Mouse (Mus musculus) c-Kit-positive CD71-positive TER-119-negative erythroid progenitor cells, embryonic 14.5 days (primary cell): ENCODE data around the gene Rsph9.

Experiments used
- DNase-seq: peaks from one replicate; pipeline ENCODE4 v3.0.0-alpha.2; 2013; ENCODE audit warnings: low read depth

Rsph9 gene

DNA sequence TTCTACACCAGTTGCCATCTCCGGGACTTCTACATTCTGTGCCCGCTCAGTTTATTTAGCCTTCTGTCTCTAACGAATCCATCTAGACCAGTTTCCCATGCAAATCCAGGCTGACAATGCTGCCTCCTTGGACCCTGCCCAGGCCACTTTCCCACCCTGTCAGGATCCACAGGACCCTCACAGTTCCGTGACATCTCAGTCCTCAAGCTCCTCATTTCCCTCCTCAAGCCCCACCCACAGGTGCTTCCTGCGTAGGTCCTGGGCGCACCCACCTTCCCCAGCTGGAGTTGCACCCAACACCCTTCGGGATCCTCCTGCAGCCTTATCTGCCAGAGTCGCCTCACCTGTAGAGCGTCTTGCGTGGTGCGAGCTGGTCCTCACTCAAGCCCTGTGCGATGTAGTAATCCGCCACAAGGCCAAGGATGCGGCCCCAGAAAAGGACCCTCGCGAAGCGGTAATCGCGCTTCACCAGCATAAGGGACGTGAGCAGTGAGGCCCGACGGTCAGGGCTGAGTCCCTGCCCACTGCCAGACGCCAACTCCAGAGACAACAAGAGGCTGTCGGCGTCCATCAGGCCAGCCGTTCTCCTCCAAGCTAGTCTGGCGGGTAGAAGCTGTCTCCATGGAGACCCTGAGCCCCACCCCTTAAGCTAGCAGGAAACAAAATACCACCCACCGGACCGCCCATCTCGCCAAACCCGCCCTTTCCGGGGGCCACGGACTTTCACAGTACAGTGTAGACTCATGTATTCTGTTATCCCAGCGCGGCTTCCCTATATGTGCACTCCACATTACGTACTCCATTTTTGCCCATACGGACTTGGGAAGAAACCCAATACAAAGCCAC lies at the start of gene Rsph9:
TSS of gene Rsph9 (minus strand) at position 639 of the 846 bp plus-strand sequence.
- DNase-seq: peak; percentile 78

DNA sequence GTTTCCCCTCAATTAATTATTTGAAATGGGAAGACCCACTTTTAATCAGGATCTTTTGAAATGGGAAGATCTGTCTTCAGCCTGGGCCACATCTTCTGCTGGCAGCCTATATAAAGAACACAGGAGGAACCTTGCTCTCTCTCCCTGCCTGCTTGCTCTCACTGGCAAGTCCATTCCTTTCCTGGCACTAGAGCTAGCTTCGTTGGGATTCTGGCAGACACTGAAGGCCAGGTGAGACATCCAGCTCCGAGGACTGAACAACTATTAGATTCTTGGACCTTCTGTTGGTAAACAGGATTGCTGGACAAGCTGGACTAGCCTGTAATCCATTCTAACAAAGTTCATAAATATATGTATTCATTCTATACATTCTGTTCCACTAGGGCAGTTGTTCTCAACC lies 44.8 kb upstream of the Rsph9 start:
- DNase-seq: no peak

DNA sequence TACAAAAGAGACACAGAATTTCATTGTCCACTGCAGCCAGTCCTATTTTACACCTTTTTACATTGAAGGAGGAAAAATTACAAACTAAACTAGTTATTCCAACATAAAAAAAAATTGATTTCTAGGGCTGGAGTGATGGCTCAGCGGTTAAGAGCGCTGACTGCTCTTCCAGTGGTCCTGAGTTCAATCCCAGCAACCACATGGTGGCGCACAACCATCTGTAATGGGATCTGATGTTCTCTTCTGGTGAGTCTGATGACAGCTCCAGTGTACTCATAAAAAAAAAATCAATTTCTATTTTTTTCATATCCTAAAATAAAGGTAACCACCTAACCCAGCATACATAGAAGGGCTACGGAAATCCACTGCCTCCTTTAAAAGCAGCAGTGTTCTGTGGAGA lies 38.3 kb upstream of the Rsph9 start:
- DNase-seq: no peak

DNA sequence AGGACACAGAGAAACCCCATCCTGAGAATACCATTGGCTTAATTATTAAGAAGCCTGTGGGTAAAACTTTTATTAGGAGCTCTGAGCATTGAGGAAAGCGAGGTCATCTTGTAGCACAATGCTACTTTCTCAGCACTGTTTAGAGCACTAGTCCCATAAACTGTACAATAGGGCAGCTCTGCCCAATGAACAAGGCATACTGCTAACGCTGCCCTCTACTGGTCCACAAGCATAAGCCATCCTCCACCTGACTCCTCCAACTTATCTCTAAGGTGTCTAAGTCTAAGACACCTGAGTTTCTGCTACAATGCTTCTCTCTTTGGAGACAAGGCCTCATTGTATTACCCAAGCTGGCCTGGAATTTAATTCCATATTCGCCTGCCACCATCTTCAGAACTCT lies 26.5 kb upstream of the Rsph9 start:
- DNase-seq: no peak

DNA sequence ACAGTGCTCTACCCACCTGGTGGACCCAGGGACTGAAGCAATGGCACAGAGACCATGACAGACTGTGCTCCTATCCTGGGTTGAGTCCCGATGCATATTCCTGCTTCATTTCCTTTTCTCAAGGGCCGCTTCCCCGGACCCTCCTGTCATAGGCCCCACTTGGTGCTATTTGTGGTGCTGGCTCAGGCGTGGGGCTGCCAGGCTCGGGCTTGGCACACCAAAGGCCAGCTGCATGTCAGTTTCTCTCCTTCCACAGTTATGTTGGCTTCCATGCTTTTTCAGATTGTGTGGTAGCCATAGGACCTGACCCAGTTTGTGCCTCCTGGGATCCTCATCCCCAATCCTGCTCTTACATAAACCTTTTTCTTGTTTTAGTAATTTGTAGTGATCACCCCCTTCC lies 24.8 kb upstream of the Rsph9 start:
- no peak for DNase-seq

DNA sequence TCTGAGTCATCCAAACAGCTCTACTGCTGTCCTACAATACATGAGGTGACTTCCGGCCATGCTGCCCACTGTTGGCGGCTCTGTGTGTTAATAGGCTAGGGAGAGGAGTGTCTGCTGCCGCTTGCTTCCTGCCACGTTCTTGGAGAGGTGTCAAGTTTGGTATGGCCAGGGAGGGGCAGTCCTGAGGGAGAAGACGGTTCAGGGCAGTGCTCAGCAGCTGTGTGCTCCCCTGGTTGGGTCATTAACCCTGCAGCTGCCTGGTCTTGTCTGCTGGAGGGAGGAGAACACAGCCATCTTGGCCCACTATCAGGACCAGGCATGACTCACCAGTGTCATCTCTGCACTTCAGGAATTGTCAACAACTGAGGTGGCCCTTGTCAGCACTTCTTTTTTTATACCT lies 24.3 kb upstream of the Rsph9 start:
- no peak for DNase-seq

DNA sequence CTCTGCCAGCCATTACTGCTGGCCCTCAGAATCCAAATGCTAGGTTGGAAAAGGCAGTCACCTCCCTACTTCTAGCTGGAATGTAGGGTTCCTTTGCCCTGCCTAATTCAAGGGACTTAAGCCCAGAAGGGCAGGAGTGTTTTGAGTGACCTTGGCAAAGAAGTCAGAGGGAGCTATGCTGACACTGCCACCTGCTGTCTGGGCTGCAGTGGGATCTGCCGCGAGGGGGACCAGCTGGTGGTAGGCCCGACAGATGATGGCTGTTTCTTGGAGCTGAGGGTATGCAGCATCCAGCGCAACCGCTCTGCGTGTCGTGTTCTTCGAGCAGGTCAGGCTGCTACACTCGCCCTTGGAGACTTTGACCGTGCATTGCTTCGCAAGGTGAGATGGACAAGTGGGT lies 23.0 kb upstream of the Rsph9 start:
- DNase-seq: no peak

DNA sequence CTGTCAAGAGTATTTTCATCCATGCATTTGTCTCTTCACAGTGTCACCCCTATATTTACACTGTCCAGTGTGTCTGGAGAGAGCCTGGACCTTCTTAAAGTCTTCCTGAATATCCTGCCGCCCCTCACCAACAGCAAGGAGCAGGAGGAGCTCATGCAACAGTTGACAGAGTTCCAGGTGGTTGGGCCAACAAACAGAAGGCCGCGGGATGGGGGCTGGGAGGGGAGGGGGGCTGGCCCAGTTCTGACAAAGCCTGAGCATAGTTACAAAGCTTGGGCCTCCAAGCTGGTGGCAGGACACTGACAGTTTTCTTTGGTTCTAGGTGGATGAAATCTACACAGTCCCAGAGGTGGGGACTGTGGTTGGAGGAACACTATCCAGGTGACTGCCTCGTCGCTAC lies 22.3 kb upstream of the Rsph9 start:
- DNase-seq: no peak

DNA sequence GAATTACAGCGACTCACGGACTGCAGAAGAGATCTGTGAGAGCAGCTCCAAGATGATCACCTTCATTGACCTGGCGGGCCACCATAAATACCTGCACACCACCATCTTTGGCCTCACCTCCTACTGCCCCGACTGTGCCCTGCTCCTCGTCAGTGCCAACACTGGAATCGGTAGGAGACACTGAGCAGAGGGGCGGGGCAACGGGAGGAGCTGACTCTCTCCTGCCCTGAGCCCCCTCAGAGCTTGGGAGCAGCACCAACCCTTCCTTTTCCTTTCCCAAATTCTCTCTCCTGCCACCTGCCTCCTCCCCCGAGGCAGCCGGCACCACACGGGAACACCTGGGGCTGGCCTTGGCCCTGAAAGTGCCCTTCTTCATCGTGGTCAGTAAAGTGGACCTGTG lies 21.4 kb upstream of the Rsph9 start:
- DNase-seq: no peak

DNA sequence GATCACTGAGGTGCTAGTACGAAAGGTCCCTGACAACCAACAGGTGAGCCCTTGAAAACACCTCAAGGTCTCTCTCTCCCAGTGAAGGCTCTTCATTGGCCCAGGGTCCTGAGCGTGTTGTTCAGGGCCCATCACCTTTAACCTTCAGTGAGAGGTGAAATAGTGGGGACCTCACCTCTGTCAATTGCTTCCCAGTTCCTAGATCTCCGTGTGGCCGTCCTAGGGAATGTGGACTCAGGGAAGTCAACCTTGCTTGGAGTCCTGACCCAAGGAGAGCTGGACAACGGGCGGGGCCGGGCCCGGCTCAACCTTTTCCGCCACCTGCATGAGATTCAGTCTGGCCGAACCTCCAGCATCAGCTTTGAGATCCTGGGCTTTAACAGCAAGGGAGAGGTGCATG lies 20.8 kb upstream of the Rsph9 start:
- no peak for DNase-seq

DNA sequence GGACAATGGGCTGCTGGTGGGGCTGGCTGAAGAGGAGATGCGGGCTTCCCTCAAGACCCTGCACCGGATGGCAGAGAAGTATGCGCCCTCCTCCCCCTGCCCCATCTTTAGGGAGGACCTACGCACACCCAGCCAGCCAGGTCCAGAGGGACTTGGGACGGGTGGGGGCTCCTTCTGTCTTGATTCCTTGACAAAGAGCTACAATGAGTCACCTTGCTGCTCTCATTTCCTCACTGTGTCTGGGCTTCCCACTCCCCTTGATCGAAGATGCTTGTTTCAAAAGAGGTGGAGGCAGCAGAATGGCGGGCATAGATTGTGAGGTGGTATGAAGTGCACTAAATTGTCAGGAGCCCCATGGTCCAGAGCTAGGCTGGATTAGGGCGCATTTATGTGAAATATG lies 20.3 kb upstream of the Rsph9 start:
- DNase-seq: no peak

DNA sequence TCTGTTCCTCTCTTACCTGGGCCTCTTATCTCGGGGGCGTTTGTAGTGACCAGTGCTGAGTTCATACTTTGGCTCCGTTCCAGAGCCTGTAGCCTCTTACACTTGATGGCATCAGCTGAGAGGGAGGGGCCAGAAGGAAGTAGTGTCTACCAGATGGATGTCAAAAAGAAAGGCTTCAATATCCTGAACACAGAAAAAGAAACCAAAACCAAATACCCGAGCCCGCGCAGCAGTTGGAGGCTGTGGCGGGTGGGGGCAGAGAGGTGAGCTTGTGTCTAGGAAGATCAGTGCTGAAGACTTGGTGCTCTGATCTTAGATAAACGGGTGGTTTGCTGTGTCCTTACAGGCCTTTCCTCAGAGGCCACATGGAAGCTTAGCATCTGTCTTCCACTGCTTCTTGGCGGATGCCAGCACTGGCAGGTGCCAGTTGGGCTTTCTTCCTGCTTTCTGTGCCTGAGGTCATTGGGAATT lies 19.0 kb upstream of the Rsph9 start:
- DNase-seq: no peak

DNA sequence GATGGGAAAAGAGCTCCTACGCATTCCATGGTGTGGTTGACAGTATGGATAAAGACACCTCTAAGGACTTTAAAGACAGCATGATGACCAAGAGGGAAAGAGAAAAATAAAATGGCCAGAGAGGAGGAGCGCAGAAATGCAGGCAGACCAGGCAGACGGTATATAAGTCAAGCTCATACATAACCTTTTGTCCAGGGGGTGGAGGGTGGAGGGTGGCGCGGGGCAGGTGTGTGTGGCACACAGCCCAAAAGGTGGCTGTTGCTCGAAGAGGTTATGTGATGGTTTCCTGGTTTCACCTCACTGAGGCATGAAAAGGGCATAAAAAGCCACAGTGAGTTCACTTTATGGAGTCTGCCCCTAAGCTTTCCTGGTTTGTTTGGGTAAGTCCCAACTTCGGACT lies 18.5 kb upstream of the Rsph9 start:
- DNase-seq: no peak

DNA sequence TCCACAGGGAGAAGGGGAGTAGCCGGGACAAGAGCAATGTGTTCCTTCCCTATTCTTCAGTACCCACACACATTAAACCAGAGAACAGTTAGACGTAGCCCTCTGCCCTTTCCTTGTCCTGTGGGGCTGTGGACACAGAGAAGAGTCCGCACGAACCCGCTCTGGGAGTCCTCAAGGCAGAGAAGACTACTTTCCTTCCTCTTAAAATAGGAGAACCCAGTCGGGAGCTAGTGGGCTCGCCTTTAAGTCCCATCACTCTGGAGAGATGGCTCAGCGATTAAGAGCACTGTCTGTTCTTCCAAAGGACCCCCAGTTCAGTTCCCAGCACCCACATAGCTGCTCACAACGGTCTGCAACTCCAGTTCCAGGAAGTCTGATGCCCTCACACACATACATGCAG lies 17.7 kb upstream of the Rsph9 start:
- DNase-seq: no peak

DNA sequence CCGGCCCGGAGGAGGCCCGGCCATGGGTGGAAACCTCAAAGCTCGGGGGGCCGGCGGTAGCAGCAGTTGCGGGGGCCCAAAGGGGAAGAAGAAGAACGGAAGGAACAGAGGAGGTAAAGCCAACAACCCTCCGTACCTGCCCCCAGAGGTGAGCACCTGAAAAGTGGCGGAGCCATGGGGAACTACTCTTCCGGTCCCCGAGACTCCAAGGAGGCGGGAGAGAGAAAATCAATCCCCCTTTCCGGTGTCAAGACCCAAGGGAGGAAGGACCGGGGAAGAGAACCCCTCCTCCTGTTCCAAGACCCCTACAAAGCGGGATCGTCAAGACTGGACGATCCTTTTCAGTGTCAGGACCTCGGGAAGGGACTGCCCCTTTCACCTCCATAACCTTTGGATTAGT lies 17.2 kb upstream of the Rsph9 start:
- DNase-seq: no peak

DNA sequence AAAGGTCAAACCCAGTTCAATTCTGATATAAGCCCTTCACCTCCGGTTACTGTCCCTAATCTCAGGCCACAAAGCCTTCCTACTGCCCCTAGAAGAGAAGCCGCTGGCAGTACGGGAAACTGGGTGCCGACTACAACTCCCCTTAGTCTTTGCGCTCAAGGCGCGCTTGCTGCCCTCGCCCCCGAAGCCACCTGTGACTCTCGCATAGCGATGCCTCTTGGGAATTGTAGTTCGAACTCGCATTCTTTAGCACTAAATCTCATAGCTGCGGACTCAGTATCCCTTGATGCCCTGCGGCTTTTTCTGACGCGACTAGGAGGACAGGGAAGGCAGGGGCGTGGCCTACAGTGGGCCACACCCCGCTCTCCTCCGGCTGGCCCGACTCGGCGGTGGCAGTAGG lies 16.7 kb upstream of the Rsph9 start, which contains the start of gene Gtpbp2:
TSS of gene Gtpbp2 (plus strand) at position 347 of the 400 bp plus-strand sequence.
- DNase-seq: peak; percentile 98

DNA sequence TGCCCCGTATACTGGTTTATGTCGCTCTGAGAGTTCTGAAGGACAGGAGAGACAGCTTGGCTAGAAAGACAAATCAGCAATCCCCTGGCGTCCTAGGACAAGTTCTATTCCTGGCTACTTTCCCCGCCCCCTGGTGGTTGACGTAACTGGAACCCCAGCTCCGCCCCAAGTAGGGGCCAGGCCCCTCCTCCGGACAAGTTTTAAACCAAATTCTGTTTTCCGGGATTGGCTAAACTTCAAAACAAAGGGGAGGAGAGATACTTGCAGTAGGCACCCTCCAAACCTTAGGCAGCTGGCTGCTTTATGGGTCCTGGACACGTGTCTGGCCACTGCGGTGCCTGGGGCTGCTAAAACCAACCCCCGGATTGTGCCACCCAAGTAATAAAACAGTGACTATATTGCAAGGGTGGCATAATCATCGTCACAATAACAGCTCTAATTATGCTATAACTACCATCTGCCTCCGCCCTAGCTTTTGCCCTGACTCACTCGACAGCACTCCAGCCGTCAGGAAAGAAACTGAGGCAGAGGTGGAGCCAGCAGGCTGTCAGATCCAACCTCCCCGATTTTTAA lies 16.2 kb upstream of the Rsph9 start:
- DNase-seq: peak; percentile 94

DNA sequence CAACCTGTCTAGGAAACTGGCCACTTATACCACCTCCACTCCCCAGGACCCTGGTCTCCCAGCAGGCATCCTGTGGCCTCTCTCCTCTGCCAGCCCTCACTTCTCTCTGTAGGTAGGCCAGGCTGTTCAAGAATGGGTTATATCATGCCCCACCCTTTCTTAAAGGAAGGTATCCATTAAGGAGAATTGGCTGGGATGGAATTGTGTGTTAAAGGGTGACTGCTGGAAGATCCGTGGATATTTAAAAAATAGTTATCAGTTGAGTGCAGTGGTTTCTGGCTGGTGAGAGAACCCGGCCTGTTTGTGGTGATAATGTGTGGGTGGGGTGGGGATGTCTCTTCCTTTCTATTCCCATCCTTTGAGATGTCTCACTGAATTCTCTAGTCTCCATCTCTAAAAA lies 15.2 kb upstream of the Rsph9 start:
- peak; percentile 61 for DNase-seq

DNA sequence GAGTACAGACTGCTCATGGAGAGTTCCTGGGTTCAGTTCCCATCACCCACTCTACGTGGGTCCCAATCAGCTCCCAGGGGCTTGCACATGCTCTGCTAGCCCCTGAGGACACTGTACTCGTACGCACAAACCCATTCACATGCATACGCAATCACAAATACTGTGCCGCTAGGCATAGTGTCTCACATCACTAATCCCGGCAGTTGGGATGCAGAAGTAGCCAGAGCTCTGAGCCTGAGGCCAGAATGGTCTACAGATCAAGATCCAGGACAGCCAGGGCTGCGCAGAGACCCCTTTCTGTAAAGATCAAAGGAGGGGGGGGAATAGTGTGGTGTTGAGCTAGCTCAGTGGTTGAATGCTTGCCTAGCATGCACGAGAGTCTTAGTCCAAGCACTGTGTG lies 13.1 kb upstream of the Rsph9 start:
- no peak for DNase-seq

DNA sequence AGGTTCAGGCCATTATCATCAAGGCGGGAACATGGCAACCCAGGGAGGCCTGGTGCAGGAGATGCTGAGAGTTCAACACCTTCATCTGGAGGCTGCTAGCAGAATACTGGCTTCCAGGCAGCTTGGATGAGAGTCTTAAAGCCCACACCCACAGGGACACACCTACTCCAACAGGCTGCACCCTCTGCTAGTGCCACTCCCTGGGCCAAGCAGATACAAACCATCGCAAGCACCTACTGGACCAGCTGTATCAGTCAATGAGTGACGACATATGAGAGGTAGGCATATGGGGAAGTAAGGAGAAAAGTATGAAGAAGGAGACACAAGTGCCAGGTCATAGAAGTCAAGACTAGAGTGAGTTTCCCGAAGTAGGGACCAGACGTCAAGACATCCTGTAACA lies 12.7 kb upstream of the Rsph9 start:
- no peak for DNase-seq

DNA sequence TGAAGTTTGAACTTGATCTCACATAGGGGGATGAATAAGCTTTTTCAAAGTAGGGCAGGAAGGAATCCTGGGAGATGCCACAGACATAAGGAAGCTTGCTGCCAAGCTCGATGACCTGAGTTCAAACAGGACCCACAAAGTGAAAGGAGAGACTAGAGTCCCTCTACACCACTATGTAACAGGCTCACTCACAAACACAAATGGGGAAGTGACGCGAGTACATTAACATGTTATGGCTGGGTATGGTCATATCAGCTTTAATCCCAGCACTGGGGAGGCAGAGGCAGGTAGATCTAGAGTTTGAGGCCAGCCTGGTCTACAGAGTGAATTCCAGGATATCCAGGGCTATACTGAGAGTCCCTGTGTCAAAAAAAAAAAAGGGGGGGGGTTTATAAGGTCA lies 10.3 kb upstream of the Rsph9 start:
- DNase-seq: no peak

DNA sequence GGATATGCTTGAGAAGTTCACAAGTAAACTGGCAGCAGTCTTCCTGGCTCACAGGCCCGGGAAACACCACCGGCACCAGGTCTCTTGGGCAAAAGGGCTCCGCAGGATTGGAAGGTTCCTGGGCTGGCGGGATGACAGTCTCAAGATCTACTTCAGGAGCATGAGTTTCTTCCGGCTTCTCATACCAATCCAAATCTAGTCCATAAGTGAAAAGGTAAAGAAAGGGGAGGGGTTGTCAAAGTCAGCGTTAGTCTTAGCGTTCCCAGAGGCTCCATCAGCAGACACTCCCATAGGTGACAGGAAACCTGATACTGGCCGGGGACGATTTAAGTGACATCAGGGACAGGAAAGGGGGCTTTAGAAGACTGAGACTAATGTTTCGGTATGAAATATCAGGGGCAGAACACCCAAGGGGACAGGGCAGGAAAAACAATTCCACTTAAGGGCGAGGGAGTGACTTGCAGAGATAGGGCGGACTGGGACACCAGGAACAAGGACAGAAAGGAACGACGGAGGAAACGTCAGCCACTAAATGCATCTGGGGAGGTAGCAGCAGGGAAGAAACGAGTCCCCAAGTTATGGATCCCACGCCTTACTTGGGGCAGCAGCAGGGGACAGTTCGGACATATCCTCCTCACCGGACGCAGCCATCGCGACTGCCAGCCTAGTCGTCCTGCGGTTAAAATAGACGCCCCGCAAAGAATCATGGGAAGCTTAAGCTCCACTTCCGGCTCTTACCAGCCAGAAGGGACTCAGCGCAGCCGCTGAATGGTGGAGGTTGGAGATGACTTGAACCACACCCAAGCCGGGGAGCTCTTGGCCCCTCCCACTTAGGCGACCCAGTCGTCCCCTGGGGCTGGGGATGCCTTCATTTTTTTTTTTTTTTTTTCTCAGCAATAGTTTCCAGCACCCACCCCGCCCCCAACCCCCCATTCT lies 9.1 kb upstream of the Rsph9 start, which contains the start of gene Mad2l1bp:
TSS of gene Mad2l1bp (minus strand) at position 707 of the 936 bp plus-strand sequence.
- DNase-seq: peak; percentile 88

DNA sequence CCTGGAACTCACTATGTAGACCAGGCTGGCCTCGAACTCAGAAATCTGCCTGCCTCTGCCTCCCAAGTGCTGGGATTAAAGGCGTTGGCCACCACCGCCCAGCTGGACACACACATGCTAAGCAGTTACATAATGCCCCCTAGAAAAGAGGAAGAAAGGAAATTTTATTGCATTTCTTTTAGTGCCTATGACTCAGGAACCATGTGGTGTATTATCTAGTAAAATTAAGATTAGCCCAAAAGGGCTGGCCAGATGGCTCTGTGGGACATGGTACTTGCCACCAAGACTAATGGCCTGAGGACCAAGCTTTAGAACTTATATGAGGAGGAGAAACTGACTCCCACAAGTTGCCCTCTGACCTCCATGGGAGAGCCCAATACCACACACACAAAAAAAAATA lies 4.1 kb downstream of the Rsph9 start:
- DNase-seq: no peak
